Mouse (Mus musculus) retina, postnatal 7 days (tissue): ENCODE results near the gene Mdfi.

Experiments used
- DNase-seq: peaks from one replicate; pipeline ENCODE4 v3.0.0-alpha.2; 2012; ENCODE audit warnings: low read depth, low spot score

Gene Mdfi

DNA sequence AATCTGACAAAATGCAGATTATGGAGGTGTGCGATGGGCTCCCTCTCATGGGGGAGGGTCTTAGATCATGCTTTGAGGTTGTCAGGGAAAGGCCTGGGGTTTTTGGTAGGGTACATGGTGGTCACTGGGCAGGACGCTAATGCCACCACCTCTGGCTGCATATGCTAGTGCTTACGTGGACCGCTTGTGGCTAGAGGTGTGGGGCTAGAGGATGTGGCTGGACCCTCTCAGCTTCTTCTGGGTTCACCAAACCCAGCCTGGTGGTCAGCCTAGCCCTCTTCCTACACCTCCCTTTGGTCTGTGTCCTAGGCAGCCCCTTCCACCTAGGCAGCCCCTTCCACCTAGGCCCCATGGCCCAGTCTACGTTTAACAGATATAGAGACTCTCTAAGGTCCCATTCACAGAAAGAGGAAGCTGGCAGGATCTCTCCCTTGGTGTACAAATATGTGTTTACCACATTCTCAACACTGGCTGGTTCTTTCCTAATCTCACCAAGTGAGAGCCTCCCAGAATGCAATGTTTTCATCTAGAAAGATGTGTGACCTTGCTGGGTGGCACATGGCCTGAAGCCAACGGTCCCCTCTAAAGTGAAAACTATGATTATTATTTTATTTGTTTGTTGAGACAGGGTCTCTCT is 68.0 kb downstream of the Mdfi start:
- DNase-seq, result no peak

DNA sequence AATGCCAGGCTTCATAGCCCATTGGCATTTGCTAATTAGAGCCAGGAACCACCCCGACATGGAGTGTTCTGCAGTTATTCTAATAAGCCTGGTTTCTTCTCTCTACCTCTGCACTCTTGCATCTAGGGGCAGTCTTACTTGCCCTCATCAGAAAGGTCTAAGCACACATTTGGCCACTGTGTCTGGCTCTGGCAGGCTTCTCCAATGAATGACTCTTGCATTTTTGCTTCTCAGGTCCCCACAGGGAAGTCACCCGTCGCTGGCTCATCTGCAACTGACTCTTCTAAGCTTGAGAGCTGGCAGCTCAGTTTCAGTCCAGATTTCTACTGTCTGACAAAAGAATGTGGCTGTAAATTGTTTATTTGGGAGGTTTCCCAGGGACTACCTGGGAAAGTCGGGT is 68.5 kb downstream of the Mdfi start:
- DNase-seq, result no peak
